Comparison of ENCODE assay signal across 8 mouse cellular contexts in the genomic region with DNA sequence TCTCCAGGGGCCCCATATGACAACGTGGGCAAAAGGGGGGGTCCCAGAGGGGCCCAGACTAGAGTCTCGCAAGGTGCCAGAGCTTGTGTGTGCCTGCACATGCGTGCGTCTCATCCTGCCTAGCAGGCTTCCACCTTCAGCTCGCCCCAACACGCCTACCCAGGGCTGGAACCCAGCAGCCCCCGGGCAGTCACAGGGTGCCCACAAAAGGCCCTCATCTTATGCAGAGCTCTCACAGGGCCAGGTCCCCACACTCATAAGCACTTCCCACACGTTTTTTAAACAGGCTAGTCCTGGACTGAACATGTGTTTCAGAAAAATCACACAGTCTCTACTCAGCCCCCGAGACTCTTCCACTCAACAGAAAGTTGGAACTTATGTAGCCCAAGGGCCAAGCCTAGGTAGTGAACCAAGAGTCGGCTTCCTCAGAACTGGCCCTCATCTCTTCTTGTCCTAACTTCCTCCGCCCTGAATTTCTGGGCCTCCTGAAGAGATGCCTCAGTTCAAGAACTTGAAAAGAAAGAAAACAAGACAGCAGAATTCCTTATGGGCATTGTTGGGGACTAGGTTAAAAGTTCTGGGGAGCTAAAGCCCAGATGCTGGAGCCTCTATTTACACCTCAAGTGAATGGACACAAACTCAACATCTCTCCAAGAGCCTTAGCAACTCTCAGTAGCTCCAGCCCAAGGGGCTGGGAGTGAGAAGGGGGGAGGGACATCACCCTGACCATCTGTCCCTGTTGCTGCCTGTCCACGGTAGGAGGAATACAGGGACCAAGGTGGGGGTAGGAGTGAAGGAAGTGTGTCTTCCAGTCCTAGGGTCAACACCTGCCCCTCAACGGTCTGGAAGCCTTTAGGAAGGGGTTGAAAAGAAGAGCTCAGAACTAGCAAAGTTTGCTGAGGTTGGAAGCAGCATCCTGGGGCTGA. TPM values are rescaled to one million over a fixed set of nuclear protein-coding genes. Genes with fewer than 3 reads are reported as not detected.
DNase-seq lines count a peak whose midpoint lies in the region; ATAC-seq and TF ChIP-seq lines count a peak whose summit lies in the region.

No protein-coding gene starts in this region.

- H3K4me3 ChIP-seq in kidney, adult 2 months (ENCODE audit: insufficient read depth, low read depth, low read length): peak overlapping the region; percentile 64; the same call in 1 of the 2 replicates
- peak overlapping the region; percentile 88 for H3K4me3 ChIP-seq in G1E (ENCODE audit: low read depth, low read length)
- peak overlapping the region; percentile 89 for H3K4me3 ChIP-seq in erythroblast, embryonic 14.5 days (replicated peaks)
- peak overlapping the region; percentile 70 for H3K4me3 ChIP-seq in limb, embryonic 15.5 days
- H3K4me3 ChIP-seq in stomach, embryonic 15.5 days (replicated peaks): peak overlapping the region; percentile 74

- WGBS in kidney, adult 2 months: 29% methylated on average over 13 of the region's 13 CpGs
- 7% methylated on average over 13 of the region's 13 CpGs for WGBS in limb, embryonic 15.5 days
- 7% methylated on average over 13 of the region's 13 CpGs for WGBS in stomach, embryonic 15.5 days

- TF ChIP-seq POLR2A in kidney, adult 2 months (IDR thresholded peaks at IDR 0.05; ENCODE audit: low read depth, low read length): no peak

- DNase-seq in kidney, adult 2 months: no peak
- no peak for DNase-seq in kidney, postnatal 14 days
- DNase-seq in G1E (ENCODE audit: low spot score): no peak
- no peak for DNase-seq in urinary bladder, postnatal 10 days (ENCODE audit: low spot score)
- DNase-seq in frontal cortex, postnatal 14 days (ENCODE audit: low spot score in 2 of 2): no peak

- TF ChIP-seq CTCF in kidney, adult 2 months (conservative IDR thresholded peaks at IDR 0.05; ENCODE audit: insufficient read depth, insufficient read length, low read depth, low read length): no peak
- TF ChIP-seq CTCF in G1E (IDR thresholded peaks at IDR 0.05; ENCODE audit: low read depth, low read length): no peak

- H3K4me1 ChIP-seq in kidney, adult 2 months (ENCODE audit: control insufficient read depth, insufficient read depth, low read length): peaks cover 37% of the 10 kb centered on the region
- peaks cover 83% of the 10 kb centered on the region for H3K4me1 ChIP-seq in G1E (ENCODE audit: insufficient read depth, low read depth, low read length)
- H3K4me1 ChIP-seq in erythroblast, embryonic 14.5 days (ENCODE audit: control insufficient read depth): peaks cover 83% of the 10 kb centered on the region
- peaks cover 62% of the 10 kb centered on the region for H3K4me1 ChIP-seq in limb, embryonic 15.5 days
- peaks cover 51% of the 10 kb centered on the region for H3K4me1 ChIP-seq in stomach, embryonic 15.5 days

- ATAC-seq in G1E (ENCODE audit: extremely low read depth, insufficient number of reproducible peaks, low FRiP score, poor library complexity, severe bottlenecking): no peak
- ATAC-seq in limb, embryonic 15.5 days (ENCODE audit: insufficient number of reproducible peaks, low FRiP score, low TSS enrichment, low read depth): no peak
- no peak for ATAC-seq in stomach, embryonic 15.5 days (ENCODE audit: insufficient read depth, low FRiP score, low read depth)

- H3K9ac ChIP-seq in limb, embryonic 15.5 days: peak overlapping the region; percentile 76
- peak overlapping the region; percentile 80 for H3K9ac ChIP-seq in stomach, embryonic 15.5 days

- peaks cover 8% of the 10 kb centered on the region for H3K36me3 ChIP-seq in kidney, adult 2 months (ENCODE audit: control insufficient read depth, insufficient read depth, low read length)
- H3K36me3 ChIP-seq in G1E (replicated peaks): peaks cover 74% of the 10 kb centered on the region
- H3K36me3 ChIP-seq in erythroblast, embryonic 14.5 days (ENCODE audit: control insufficient read depth): peaks cover 50% of the 10 kb centered on the region
- H3K36me3 ChIP-seq in limb, embryonic 15.5 days: peaks cover 32% of the 10 kb centered on the region
- H3K36me3 ChIP-seq in stomach, embryonic 15.5 days: peaks cover 36% of the 10 kb centered on the region

- no peaks in the 10 kb centered on the region for H3K9me3 ChIP-seq in G1E (replicated peaks)
- no peaks in the 10 kb centered on the region for H3K9me3 ChIP-seq in erythroblast, embryonic 14.5 days (ENCODE audit: control insufficient read depth, low read length)
- H3K9me3 ChIP-seq in limb, embryonic 15.5 days: no peaks in the 10 kb centered on the region
- H3K9me3 ChIP-seq in stomach, embryonic 15.5 days: no peaks in the 10 kb centered on the region

- H3K27me3 ChIP-seq in kidney, adult 2 months (replicated peaks; ENCODE audit: control insufficient read depth, insufficient read depth, low read length): no peaks in the 10 kb centered on the region
- no peaks in the 10 kb centered on the region for H3K27me3 ChIP-seq in G1E (ENCODE audit: insufficient read depth, low read length)
- no peaks in the 10 kb centered on the region for H3K27me3 ChIP-seq in erythroblast, embryonic 14.5 days (ENCODE audit: control insufficient read depth)
- H3K27me3 ChIP-seq in limb, embryonic 15.5 days: no peaks in the 10 kb centered on the region
- H3K27me3 ChIP-seq in stomach, embryonic 15.5 days (replicated peaks): no peaks in the 10 kb centered on the region

- no peak overlapping the region for H3K27ac ChIP-seq in kidney, adult 2 months (ENCODE audit: insufficient read depth, low read depth, low read length)
- H3K27ac ChIP-seq in limb, embryonic 15.5 days: peak overlapping the region; percentile 94
- H3K27ac ChIP-seq in stomach, embryonic 15.5 days: peak overlapping the region; percentile 89

- peak overlapping the region; percentile 76 for H3K4me2 ChIP-seq in limb, embryonic 15.5 days
- peak overlapping the region; percentile 90 for H3K4me2 ChIP-seq in stomach, embryonic 15.5 days

RNA-seq across cellular contexts. Expression of a gene that starts 6.5 kb away (rescaled TPM):
- 10.7 and 10.8 TPM in 2 replicates for polyA plus RNA-seq in kidney, adult 2 months (2012; rRNA removed)
- 72.0 and 132 TPM in 2 replicates for total RNA-seq in G1E (2014; fragmentation: Nextera tagmentation)
- 9.8 and 11.8 TPM in 2 replicates for total RNA-seq in G1E (2017)
- polyA plus RNA-seq in G1E (2012): 54.8 and 73.3 TPM in 2 replicates
- polyA plus RNA-seq in erythroblast, embryonic 14.5 days (2012): 1.9 and 3.3 TPM in 2 replicates
- polyA plus RNA-seq in limb, embryonic 15.5 days (2015; fragmentation: Nextera tagmentation; extraction: Ambion mirVana): 36.8 and 37.0 TPM in 2 replicates
- polyA plus RNA-seq in stomach, embryonic 15.5 days (2015; fragmentation: Nextera tagmentation; extraction: Ambion mirVana): 32.7 and 37.5 TPM in 2 replicates

RNA-seq across cellular contexts. Expression of a gene that starts 6.8 kb away (rescaled TPM):
- polyA plus RNA-seq in kidney, adult 2 months (2012; rRNA removed): 107 and 111 TPM in 2 replicates
- 145 and 160 TPM in 2 replicates for total RNA-seq in G1E (2014; fragmentation: Nextera tagmentation)
- 68.6 and 76.6 TPM in 2 replicates for total RNA-seq in G1E (2017)
- polyA plus RNA-seq in G1E (2012): 405 and 501 TPM in 2 replicates
- polyA plus RNA-seq in erythroblast, embryonic 14.5 days (2012): 65.5 and 65.9 TPM in 2 replicates
- polyA plus RNA-seq in limb, embryonic 15.5 days (2015; fragmentation: Nextera tagmentation; extraction: Ambion mirVana): 87.0 and 103 TPM in 2 replicates
- polyA plus RNA-seq in stomach, embryonic 15.5 days (2015; fragmentation: Nextera tagmentation; extraction: Ambion mirVana): 73.9 and 74.1 TPM in 2 replicates

RNA-seq across cellular contexts. Expression of a gene that starts 34.9 kb away (rescaled TPM):
- polyA plus RNA-seq in kidney, adult 2 months (2012; rRNA removed): 4.8 and 5.5 TPM in 2 replicates
- 1.9 and 4.1 TPM in 2 replicates for total RNA-seq in G1E (2014; fragmentation: Nextera tagmentation)
- 7.6 and 8.0 TPM in 2 replicates for total RNA-seq in G1E (2017)
- 15.0 and 16.4 TPM in 2 replicates for polyA plus RNA-seq in G1E (2012)
- polyA plus RNA-seq in erythroblast, embryonic 14.5 days (2012): 0.04 and 0.06 TPM in 2 replicates
- 8.8 and 9.2 TPM in 2 replicates for polyA plus RNA-seq in limb, embryonic 15.5 days (2015; fragmentation: Nextera tagmentation; extraction: Ambion mirVana)
- 8.1 TPM in 2 replicates for polyA plus RNA-seq in stomach, embryonic 15.5 days (2015; fragmentation: Nextera tagmentation; extraction: Ambion mirVana)

RNA-seq across cellular contexts. Expression of a gene that starts 37.5 kb away (rescaled TPM):
- polyA plus RNA-seq in kidney, adult 2 months (2012; rRNA removed): 8.4 and 10.0 TPM in 2 replicates
- 116 and 130 TPM in 2 replicates for total RNA-seq in G1E (2014; fragmentation: Nextera tagmentation)
- 121 and 153 TPM in 2 replicates for total RNA-seq in G1E (2017)
- polyA plus RNA-seq in G1E (2012): 145 and 147 TPM in 2 replicates
- 3.1 and 3.4 TPM in 2 replicates for polyA plus RNA-seq in erythroblast, embryonic 14.5 days (2012)
- 70.4 and 79.6 TPM in 2 replicates for polyA plus RNA-seq in limb, embryonic 15.5 days (2015; fragmentation: Nextera tagmentation; extraction: Ambion mirVana)
- 79.3 and 89.8 TPM in 2 replicates for polyA plus RNA-seq in stomach, embryonic 15.5 days (2015; fragmentation: Nextera tagmentation; extraction: Ambion mirVana)

RNA-seq across cellular contexts. Expression of a gene that starts 39.9 kb away (rescaled TPM):
- polyA plus RNA-seq in kidney, adult 2 months (2012; rRNA removed): 11.4 and 12.2 TPM in 2 replicates
- total RNA-seq in G1E (2014; fragmentation: Nextera tagmentation): 13.0 and 22.0 TPM in 2 replicates
- 6.7 and 7.1 TPM in 2 replicates for total RNA-seq in G1E (2017)
- polyA plus RNA-seq in G1E (2012): 1.6 and 1.9 TPM in 2 replicates
- polyA plus RNA-seq in erythroblast, embryonic 14.5 days (2012): 0.07 TPM in 1 of 2 replicates, not detected in the other
- polyA plus RNA-seq in limb, embryonic 15.5 days (2015; fragmentation: Nextera tagmentation; extraction: Ambion mirVana): 16.3 and 17.3 TPM in 2 replicates
- polyA plus RNA-seq in stomach, embryonic 15.5 days (2015; fragmentation: Nextera tagmentation; extraction: Ambion mirVana): 13.1 and 17.3 TPM in 2 replicates
